9 mouse cellular contexts compared by ENCODE assay signal in genomic region chr13:51328131-51328970, GRCm38 (mm10).
DNase-seq lines count a peak whose midpoint lies in the region; ATAC-seq and TF ChIP-seq lines count a peak whose summit lies in the region.
"Had no signal": no experiment of that assay in that cellular context is flagged by ENCODE, and none has a peak within 500 bp of the region (broad histone marks: within the 10 kb centered on the region; RNA-seq: fewer than 3 reads in every experiment).

No protein-coding gene starts in this region.

- H3K36me3 ChIP-seq in hindbrain, embryonic 16.5 days (ENCODE audit: control insufficient read depth, insufficient read depth, low read length) = no peaks in the 10 kb centered on the region
- H3K36me3 ChIP-seq in limb, embryonic 14.5 days (ENCODE audit: control insufficient read depth, insufficient read depth, low read length) = no peaks in the 10 kb centered on the region

- ATAC-seq in hindbrain, embryonic 16.5 days = peak; percentile 78
- no peak for ATAC-seq in limb, embryonic 14.5 days (ENCODE audit: low FRiP score, low read depth)
- ATAC-seq in activated CD4-positive, CD25-positive, alpha-beta regulatory T cell, adult 4 months = no peak

- peak; percentile 21 to 39 for DNase-seq in adrenal gland, adult (ENCODE audit: inconsistent age in 2 of 2, low spot score in 1 of 2)
- DNase-seq in adrenal gland, adult 18-20 months (ENCODE audit: low spot score in 2 of 2) = no peak
- DNase-seq in retina, postnatal 1 day = peak; percentile 27
- DNase-seq in retina, embryonic 14.5 days (ENCODE audit: low spot score) = no peak
- DNase-seq in limb, embryonic 14.5 days (ENCODE audit: low spot score) = peak; percentile 59
- peak; percentile 70 to 71 for DNase-seq in urinary bladder, postnatal 4 days (ENCODE audit: low spot score in 2 of 2)

- H3K4me3 ChIP-seq in hindbrain, embryonic 16.5 days (ENCODE audit: low read length) = no peak overlapping the region
- no peak overlapping the region for H3K4me3 ChIP-seq in limb, embryonic 14.5 days (replicated peaks; ENCODE audit: low read length)

- H3K9me3 ChIP-seq in hindbrain, embryonic 16.5 days (ENCODE audit: control insufficient read depth, low read length) = no peaks in the 10 kb centered on the region
- no peaks in the 10 kb centered on the region for H3K9me3 ChIP-seq in limb, embryonic 14.5 days (ENCODE audit: control insufficient read depth, low read length)

- peaks cover 3% of the 10 kb centered on the region; the same call in 1 of the 2 replicates for H3K4me1 ChIP-seq in hindbrain, embryonic 16.5 days (ENCODE audit: control insufficient read depth, insufficient read depth, low read depth, low read length)
- peaks cover 29% of the 10 kb centered on the region for H3K4me1 ChIP-seq in limb, embryonic 14.5 days (ENCODE audit: control insufficient read depth, insufficient read depth, low read length)

- no peak overlapping the region for H3K4me2 ChIP-seq in hindbrain, embryonic 16.5 days (ENCODE audit: low read length)
- no peak overlapping the region for H3K4me2 ChIP-seq in limb, embryonic 14.5 days (replicated peaks; ENCODE audit: low read depth, low read length, severe bottlenecking)

- no peak overlapping the region for H3K9ac ChIP-seq in hindbrain, embryonic 16.5 days (ENCODE audit: low read depth, low read length)
- H3K9ac ChIP-seq in limb, embryonic 14.5 days (ENCODE audit: low read depth, low read length, severe bottlenecking) = no peak overlapping the region

- H3K27ac ChIP-seq in hindbrain, embryonic 16.5 days (ENCODE audit: low read depth, low read length) = no peak overlapping the region
- peak overlapping the region; percentile 53 for H3K27ac ChIP-seq in limb, embryonic 14.5 days (replicated peaks; ENCODE audit: low read depth, low read length)
- H3K27ac ChIP-seq: macrophage had no signal

- H3K27me3 ChIP-seq in hindbrain, embryonic 16.5 days (replicated peaks; ENCODE audit: control insufficient read depth, insufficient read depth, low read length) = no peaks in the 10 kb centered on the region
- H3K27me3 ChIP-seq in limb, embryonic 14.5 days (ENCODE audit: control insufficient read depth, insufficient read depth, low read length) = no peaks in the 10 kb centered on the region

- whole genome bisulfite sequencing in hindbrain, embryonic 16.5 days = 51% methylated on average over 15 of the region's 15 CpGs
- 34% methylated on average over 15 of the region's 15 CpGs for WGBS in limb, embryonic 14.5 days

- TF ChIP-seq POLR2A in limb, embryonic 14.5 days (IDR thresholded peaks at IDR 0.05; ENCODE audit: borderline replicate concordance, extremely low read depth, insufficient read depth, insufficient read length) = no peak

Comparison
In these comparisons a context has a peak if more than half of its experiments do, and no peak if none do; other contexts are left out.
1. DNase-seq: peak in adrenal gland, adult (2 of 2), retina, postnatal 1 day (single experiment), limb, embryonic 14.5 days (single experiment) and urinary bladder, postnatal 4 days (2 of 2); none in adrenal gland, adult 18-20 months (0 of 2) and retina, embryonic 14.5 days (single experiment).